Mouse (Mus musculus) kidney, adult 2 months (tissue): ENCODE measurements at regions not wholly inside any gene's neighbourhood (a gene's known extent, or its start where the extent isn't known, plus 50 kb on each side); places are given as distances from the start of the nearest gene placed in this dataset.

Experiments
- DNase-seq: peaks from one replicate; pipeline ENCODE4 v3.0.0; 2021
- H3K27ac ChIP-seq: fragments of 200-500 bp; 2 replicates; pipeline ENCODE4 v1.5.1; 2012; ENCODE audit warnings: low read depth, low read length, control low read depth, inconsistent platforms; ENCODE audit not compliant: insufficient read depth
- H3K27me3 ChIP-seq: fragments of 200-500 bp; replicated peaks from 2 replicates; pipeline ENCODE4 v1.6.1; 2012; ENCODE audit warnings: mild to moderate bottlenecking, moderate library complexity, low read length, inconsistent platforms; ENCODE audit not compliant: control insufficient read depth, insufficient read depth
- H3K36me3 ChIP-seq: fragments of 200-500 bp; 2 replicates; pipeline ENCODE4 v1.6.1; 2012; ENCODE audit warnings: mild to moderate bottlenecking, moderate library complexity, low read length, inconsistent platforms; ENCODE audit not compliant: control insufficient read depth, insufficient read depth
- H3K4me1 ChIP-seq: fragments of 200-500 bp; 2 replicates; pipeline ENCODE4 v1.6.1; 2011; ENCODE audit warnings: low read length; ENCODE audit not compliant: control insufficient read depth, insufficient read depth
- H3K4me3 ChIP-seq: fragments of 200-500 bp; 2 replicates; pipeline ENCODE4 v1.5.1; 2011; ENCODE audit warnings: mild to moderate bottlenecking, low read depth, low read length, control low read depth; ENCODE audit not compliant: insufficient read depth
- CTCF ChIP-seq: fragments of 200-500 bp; conservative IDR thresholded peaks from 2 replicates; pipeline ENCODE4 v1.5.1; 2011; ENCODE audit warnings: low read depth, mild to moderate bottlenecking, control low read depth, low read length, moderate library complexity, mixed read lengths; ENCODE audit not compliant: insufficient read depth, insufficient read length
- POLR2A ChIP-seq: fragments of 200-500 bp; IDR thresholded peaks from one replicate; pipeline ENCODE4 v1.6.1; 2011; ENCODE audit warnings: low read depth, low read length, control low read depth
- WGBS: fragments of 180-500 bp; shearing (Covaris S2); methylation state at CpG from one replicate; pipeline ENCODE4 v1.1.7; 2018; 5-methylcytosine and 5-hydroxymethylcytosine counted together

DNA sequence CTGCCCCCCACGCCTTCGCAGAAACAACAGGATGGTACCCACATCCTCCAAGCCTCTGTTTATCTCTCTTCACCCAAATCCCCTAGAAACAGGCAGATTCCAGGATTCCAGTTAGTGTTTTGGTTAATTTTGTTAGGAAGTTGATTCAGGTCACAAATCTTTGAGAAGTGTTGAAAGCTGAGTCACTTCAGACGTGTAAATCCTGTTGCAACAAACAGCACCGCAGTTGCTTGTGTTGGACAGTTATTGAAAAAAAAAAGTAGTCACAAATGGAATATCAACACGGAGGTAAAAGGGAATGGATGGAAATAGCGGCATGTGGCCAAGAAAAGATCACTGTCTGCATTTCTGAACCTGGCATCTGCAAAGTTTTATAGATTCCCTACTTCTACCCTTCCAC, 831.0 kb downstream of the Kcnj2 start:
- 79% methylated on average over 6 of the region's 6 CpGs for WGBS
- no peak for TF ChIP-seq CTCF
- no peak for TF ChIP-seq POLR2A
- no peak for DNase-seq
- Histone ChIP-seq H3K4me3 (no peak overlapping the region), H3K36me3 (no peaks in the 10 kb centered on the region), H3K27ac (no peak overlapping the region), H3K27me3 (no peaks in the 10 kb centered on the region), H3K4me1 (no peaks in the 10 kb centered on the region)

DNA sequence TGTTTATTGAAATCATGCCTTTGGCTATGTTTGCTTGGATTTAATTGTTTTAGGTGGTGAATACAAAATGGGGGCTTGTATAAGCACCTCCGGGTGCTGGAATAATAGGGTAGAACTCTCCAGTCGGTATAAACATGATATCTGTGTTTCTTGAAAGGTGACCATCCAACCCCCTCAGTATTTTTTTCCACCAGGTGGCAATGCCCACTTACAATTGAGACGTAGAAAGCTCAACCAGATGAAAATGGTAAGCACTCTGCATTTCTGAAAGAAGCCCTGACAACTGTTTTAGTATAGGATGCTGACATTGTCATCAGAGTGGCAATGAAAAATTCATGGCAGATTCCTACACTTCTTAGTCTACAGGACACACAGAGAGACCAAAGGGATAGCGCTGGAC, 838.1 kb downstream of the Kcnj2 start:
- 61% methylated on average over 4 of the region's 4 CpGs for WGBS

DNA sequence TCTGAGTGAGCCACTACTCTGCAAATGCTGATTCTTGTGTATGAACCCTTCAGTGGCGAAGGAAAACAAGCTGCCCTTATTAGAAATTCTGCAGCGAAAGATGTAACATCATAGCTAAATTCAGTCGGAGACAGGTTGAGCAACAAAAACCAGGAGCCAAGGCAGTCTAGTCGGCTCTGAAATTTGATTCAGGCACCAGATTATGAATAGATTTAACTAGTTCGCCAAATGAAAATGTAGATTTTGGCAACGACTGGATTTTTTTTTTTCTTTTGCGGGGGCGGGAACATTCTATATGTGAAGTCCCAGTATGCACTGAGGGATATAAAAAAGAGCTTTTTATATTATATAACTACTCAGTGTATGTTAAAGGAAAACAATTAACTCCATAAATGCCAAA, 847.9 kb downstream of the Kcnj2 start:
- Histone ChIP-seq H3K27ac (no peak overlapping the region), H3K4me3 (no peak overlapping the region), H3K4me1 (no peaks in the 10 kb centered on the region), H3K27me3 (no peaks in the 10 kb centered on the region), H3K36me3 (no peaks in the 10 kb centered on the region)
- no peak for DNase-seq
- TF ChIP-seq CTCF (no peak), POLR2A (no peak)
- 77% methylated on average over 8 of the region's 8 CpGs for WGBS

More for the DNA sequence above, 838.1 kb downstream of the Kcnj2 start:
- Histone ChIP-seq H3K36me3 (no peaks in the 10 kb centered on the region), H3K27me3 (no peaks in the 10 kb centered on the region), H3K4me1 (no peaks in the 10 kb centered on the region), H3K27ac (no peak overlapping the region), H3K4me3 (no peak overlapping the region)
- peak; percentile 14 for DNase-seq
- TF ChIP-seq CTCF: no peak

DNA sequence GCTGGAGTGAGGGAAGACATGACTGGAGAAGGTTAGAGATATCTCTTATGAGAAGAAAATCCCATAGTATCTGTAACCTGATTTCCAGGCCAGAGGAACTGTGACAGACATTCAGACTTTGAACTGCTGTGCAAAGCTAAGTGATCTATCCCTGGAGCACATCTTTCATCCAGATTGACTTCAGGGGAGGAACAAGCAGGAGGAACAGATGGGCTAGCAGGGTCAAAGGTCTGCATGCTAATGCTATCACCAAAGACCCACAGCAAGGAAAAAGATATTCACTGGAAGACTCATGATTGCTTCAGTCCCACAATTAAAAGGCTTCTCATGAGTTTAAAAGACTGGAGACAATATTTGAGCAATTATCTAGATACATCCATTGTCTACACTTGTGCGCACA, 855.7 kb upstream of the Sox9 start:
- no peak overlapping the region for H3K27ac ChIP-seq
- no peaks in the 10 kb centered on the region for H3K36me3 ChIP-seq
- peaks cover 1% of the 10 kb centered on the region; the same call in 1 of the 2 replicates for H3K27me3 ChIP-seq
- WGBS: 100% methylated on average over 1 of the region's 1 CpGs
- no peak for DNase-seq
- no peak overlapping the region for H3K4me3 ChIP-seq
- no peak for TF ChIP-seq CTCF
- TF ChIP-seq POLR2A: no peak
- H3K4me1 ChIP-seq: no peaks in the 10 kb centered on the region

DNA sequence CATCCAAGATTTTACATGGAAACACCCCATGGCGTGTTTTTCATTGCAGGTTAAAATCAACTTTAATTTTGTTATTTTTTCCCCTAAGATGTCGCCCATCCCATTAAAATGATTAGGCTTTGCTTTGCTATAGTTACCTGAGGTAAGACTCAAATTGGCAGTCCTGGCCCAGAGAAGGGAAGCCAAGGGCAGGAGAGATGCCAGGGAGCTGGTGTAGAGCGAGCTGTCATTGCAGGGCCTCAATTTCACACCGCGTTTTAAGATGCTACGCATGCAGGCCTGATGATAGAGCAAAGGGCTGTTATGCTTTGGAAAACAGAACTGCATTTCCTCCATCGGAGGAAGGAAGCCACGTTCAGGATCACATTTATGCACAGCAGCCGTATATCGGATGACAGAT, 852.7 kb upstream of the Sox9 start:
- no peak overlapping the region for H3K4me3 ChIP-seq
- H3K36me3 ChIP-seq: no peaks in the 10 kb centered on the region
- TF ChIP-seq CTCF (no peak), POLR2A (no peak)
- peaks cover 1% of the 10 kb centered on the region; the same call in 1 of the 2 replicates for H3K27me3 ChIP-seq
- no peaks in the 10 kb centered on the region for H3K4me1 ChIP-seq
- 59% methylated on average over 10 of the region's 10 CpGs for WGBS
- H3K27ac ChIP-seq: no peak overlapping the region
- no peak for DNase-seq

DNA sequence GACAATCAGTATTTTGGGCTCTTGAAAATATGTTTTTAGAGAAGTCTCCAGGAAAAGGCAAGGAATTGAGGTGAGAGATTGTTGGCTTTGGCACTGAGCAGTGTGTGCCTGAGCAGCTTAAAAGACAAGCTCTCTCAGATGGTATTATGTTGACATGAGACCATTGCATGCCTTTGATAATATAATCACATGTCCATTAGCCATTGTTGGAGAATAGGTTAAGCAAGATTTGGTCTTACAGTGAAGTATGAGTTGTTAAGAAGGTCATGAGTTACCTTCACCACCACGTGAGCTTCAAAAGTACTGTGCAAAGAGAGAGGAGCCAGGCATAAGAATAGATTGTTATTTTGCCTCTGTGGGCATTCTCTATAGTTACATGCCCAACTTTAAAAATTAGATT, 850.0 kb upstream of the Sox9 start:
- peaks cover 1% of the 10 kb centered on the region; the same call in 1 of the 2 replicates for H3K27me3 ChIP-seq
- H3K27ac ChIP-seq: no peak overlapping the region
- H3K4me1 ChIP-seq: no peaks in the 10 kb centered on the region
- WGBS: 88% methylated on average over 1 of the region's 1 CpGs
- H3K36me3 ChIP-seq: no peaks in the 10 kb centered on the region
- no peak overlapping the region for H3K4me3 ChIP-seq
- DNase-seq: no peak
- no peak for TF ChIP-seq CTCF
- TF ChIP-seq POLR2A: no peak

DNA sequence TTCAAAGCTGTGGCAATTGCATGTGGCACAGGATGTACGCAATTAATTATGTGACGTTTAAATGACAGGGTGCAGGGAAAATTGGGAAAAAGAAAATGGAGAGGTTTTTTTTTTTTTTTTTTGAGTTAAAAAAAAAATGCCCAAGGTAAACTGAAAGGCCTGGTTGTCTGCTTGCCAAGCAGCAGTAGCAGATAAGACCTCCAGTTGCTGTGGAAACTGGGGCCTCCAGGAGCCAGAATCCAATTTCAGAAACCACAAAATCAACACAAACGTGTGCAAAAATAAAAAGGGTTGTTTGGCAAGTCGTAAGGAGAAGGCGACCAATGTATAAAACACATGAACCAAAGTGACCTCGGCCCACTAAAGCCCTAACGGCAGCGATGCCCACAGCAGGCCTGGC, 837.7 kb upstream of the Sox9 start:
- TF ChIP-seq CTCF (no peak), POLR2A (no peak)
- 53% methylated on average over 8 of the region's 8 CpGs for WGBS
- Histone ChIP-seq H3K27ac (no peak overlapping the region), H3K36me3 (no peaks in the 10 kb centered on the region), H3K4me1 (peaks cover 8% of the 10 kb centered on the region), H3K27me3 (no peaks in the 10 kb centered on the region), H3K4me3 (no peak overlapping the region)
- no peak for DNase-seq

DNA sequence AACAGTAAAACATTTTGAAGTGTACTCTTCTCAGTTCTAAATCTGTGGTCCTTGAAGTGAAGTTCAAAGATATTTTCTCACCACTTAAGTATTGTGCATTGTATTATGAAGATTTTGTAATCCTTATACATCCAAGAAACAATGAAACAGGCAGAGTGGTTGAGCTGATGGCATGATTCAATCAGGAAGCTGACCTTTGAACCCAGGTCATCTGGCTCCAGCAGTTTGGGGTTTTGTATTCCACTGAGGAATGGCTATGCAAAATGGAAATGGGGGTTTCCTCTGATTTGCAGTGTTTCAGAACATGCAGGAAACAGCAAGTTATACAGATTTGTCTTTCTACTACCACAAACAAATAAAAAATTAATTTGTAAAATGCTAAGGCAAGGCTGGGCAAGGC, 836.2 kb upstream of the Sox9 start:
- no peak overlapping the region for H3K27ac ChIP-seq
- no peak for TF ChIP-seq CTCF
- TF ChIP-seq POLR2A: no peak
- no peak overlapping the region for H3K4me3 ChIP-seq
- H3K27me3 ChIP-seq: no peaks in the 10 kb centered on the region
- DNase-seq: peak; percentile 17
- peaks cover 8% of the 10 kb centered on the region for H3K4me1 ChIP-seq
- no peaks in the 10 kb centered on the region for H3K36me3 ChIP-seq
